Mouse (Mus musculus): ENCODE measurements around the gene Ptprj.
"Not testable (repeated sequence)": the region's sequence is repeated elsewhere in the genome, so short reads cannot be mapped to it uniquely, and the experiment has no call there.

Gene Ptprj

GRCm38 (mm10) chr2:90476319-90476718, 104.1 kb downstream of the Ptprj start:
- DNase-seq: no peak

GRCm38 (mm10) chr2:90474593-90475405, 105.6 kb downstream of the Ptprj start:
- peak; percentile 80 to 82 for DNase-seq

- DNase-seq: no peak
These were observed 107.7 kb downstream of the Ptprj start for GRCm38 (mm10) chr2:90472701-90473100.

- DNase-seq: no peak
These were observed 110.3 kb downstream of the Ptprj start for GRCm38 (mm10) chr2:90470122-90470521.

- DNase-seq: no peak
These were observed 114.0 kb downstream of the Ptprj start for GRCm38 (mm10) chr2:90466480-90466879.

- DNase-seq: no peak
These were observed 116.7 kb downstream of the Ptprj start for GRCm38 (mm10) chr2:90463735-90464134.

- no peak for DNase-seq
These were observed 118.2 kb downstream of the Ptprj start for GRCm38 (mm10) chr2:90462252-90462651.

GRCm38 (mm10) chr2:90457946-90458345, 122.5 kb downstream of the Ptprj start:
- no peak for DNase-seq

GRCm38 (mm10) chr2:90452380-90452779, 128.1 kb downstream of the Ptprj start:
- no peak for DNase-seq

DNA sequence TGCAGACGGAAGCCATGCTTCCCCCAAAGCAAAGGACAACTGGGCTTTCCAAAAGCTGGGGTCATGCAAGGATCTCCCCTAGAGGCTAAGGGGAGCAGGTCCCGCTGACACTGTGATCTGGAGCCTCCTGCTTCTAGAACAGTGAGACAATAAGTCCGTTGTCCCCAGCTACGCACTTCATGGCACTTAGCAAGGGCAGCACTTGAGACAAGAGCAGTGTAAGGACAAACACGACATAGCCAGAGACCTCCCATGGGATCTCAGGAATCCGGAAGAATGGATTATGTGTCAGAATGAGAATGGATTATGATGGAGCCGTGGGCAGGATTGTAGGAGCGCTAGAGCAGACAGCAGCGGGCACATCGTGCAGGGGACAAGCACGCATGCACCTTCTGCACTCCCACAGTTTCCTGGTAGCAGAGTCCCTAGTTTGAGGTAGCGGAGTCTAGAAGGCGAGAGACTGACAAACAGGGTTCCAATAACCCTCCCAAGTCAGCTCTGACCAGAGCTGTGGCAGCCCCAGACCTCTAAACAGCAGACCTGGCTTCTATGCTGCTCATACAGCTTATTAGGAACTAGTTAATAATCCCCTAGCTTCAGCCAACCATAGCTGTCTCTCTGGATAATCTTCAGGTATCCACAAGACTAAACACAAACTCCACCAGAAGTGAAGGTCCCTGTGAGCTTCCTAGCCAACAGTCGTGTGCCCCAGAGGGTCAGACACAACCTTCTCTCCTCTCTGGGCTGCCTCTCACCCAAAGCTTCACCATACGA, 131.3 kb downstream of the Ptprj start:
- DNase-seq: no peak

DNA sequence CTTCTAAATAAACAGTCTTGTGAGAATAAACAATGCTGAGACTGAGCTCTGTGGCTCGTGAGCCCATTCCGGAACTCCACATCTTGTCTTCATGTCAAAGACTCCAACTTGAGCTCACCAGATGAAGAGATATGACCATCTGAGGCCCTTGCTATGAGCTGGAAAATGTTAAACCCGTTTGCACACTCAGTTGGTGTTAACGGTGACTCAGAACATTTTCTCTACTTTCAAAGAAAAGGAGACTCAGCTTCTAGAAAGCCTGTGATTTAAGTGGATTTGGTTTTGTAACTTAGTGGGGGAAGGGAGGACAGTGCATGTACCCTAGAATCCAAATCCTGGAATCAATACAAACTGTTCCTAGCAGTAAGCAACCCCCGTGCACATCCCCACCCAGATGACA, 136.6 kb downstream of the Ptprj start:
- DNase-seq: no peak

DNA sequence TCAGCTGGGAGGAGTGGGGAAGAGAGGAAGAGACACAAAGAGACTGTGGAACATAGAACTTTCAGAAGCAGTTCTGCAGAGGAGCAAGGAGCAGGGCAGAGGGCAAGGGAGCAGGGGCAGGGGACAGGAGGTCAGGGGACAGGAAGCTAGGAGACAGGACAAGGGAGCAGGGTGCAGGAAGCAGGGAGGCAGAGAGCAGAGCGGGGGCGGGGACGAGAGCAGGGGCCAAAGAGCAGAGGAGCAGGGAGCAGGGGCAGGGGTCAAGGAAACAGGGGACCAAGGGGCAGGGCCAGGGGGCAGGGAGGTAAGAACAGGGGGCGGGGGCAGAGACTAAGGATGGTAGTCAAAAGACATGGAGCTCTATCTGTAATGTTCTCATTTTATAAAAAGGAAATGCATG, 138.6 kb downstream of the Ptprj start:
- DNase-seq: not testable (repeated sequence)

GRCm38 (mm10) chr2:90440169-90440568, 140.3 kb downstream of the Ptprj start:
- not testable (repeated sequence) for DNase-seq

GRCm38 (mm10) chr2:90437453-90437852, 143.0 kb downstream of the Ptprj start:
- DNase-seq: not testable (repeated sequence)

- not testable (repeated sequence) for DNase-seq
These were observed 150.7 kb downstream of the Ptprj start for GRCm38 (mm10) chr2:90429782-90430181.

GRCm38 (mm10) chr2:90428988-90429717, 151.3 kb downstream of the Ptprj start:
- DNase-seq: not testable (repeated sequence)

DNA sequence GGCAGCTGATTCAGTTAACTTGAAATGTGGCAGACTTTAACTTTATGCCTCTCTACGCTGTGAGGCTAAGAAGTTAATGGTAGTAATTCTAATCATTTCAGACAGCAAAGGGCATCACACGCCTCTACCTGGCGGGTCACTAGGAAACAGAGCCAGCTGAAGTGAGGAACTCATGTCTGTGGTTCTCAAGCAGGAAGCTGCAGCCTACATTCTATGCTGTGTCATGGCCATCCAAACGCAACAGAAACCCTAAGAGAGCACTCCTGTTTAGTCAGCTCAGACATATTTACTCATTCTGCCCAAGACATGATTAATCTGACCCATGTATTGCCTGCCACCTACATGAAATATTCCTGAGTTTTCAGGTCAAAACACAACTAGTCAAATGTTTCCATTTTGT, 155.5 kb downstream of the Ptprj start:
- not testable (repeated sequence) for DNase-seq

- DNase-seq: not testable (repeated sequence)
These were observed 158.2 kb downstream of the Ptprj start for GRCm38 (mm10) chr2:90422282-90422681.

- not testable (repeated sequence) for DNase-seq
These were observed 166.2 kb downstream of the Ptprj start for GRCm38 (mm10) chr2:90414110-90414821.

DNA sequence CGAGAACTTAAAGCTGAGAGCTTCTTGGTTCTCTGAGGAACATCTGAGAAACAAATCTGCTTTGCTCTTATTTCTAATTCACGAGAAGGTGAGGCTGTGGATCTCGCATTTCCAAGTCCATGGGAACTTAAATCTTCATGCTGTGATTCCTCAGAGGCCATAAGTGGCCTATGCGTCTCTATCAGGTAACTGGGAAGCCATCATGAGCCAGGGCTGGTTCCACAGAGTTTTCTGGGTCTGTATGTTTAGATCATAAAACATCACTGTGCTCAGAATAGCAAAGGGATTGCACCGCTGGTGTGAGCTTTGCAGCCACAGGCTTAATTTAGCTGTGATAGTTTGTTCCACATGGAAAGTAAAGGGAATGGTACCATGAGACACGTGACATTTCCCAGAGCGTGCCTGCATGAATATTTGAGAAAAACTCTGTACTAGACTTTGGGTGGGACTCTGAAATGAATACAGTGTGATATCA, 181.8 kb downstream of the Ptprj start, which contains the start of gene Olfr1274-ps:
Olfr1274-ps (plus strand) TSS at position 51 of the 475 bp plus-strand sequence.
- DNase-seq: not testable (repeated sequence)

Data from spleen, adult 18-20 months (tissue).